Mouse (Mus musculus): Measurements from ENCODE around the gene Fbxo22.

DNA sequence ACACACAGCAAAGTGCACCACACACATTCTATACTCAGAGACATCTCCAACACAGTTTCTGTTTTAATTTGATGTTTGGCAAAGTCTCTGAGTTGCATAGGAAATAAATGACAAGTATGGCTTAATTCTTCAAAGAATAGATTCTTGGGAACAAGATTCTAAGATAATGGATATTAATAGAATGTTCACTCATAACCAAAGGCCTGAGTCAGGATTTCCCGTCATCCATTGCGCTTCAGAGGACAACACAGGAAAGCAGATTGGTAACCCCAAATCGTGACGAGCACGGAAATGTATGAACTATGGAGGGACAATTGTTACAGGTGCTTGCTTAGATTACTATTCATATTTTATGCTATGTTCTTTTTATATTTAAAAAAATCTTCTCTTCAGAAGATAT lies 46.3 kb downstream of the Fbxo22 start:
- TF ChIP-seq POLR2A (IDR thresholded peaks at IDR 0.05; ENCODE audit: insufficient read length, low read depth) (no peak), MYOG (IDR thresholded peaks at IDR 0.05; ENCODE audit: control insufficient read depth in 1 of 3, insufficient read depth in 1 of 3, insufficient read length in 2 of 3, low read depth in 2 of 3) (no peak), USF1 (IDR thresholded peaks at IDR 0.05; ENCODE audit: low read depth) (no peak), MAX (IDR thresholded peaks at IDR 0.05; ENCODE audit: low read depth) (no peak)

All from myocyte (in vitro differentiated cells).